Mouse (Mus musculus): Measurements from ENCODE around the gene Rnase1.

DNA sequence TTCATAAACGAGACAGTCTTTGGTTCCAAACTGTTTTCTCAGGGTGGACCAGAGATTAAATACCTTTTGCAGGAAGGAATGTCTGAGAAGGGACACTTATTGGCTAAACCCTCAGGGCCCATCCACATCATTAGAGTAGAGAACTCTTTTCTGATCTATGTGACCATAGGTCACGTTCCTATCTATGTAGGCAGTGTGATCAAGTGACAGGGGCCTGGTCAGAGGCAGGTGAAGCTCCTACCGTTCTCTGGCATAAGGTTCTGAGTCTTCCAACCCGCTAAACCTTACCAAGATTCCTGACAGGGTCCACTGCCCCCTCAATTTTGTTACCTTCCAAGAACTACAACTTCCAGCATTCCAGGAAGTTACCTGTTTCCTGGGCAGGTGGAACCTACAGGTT, 4.5 kb downstream of the Rnase1 start:
- TF ChIP-seq CTCF (IDR thresholded peaks at IDR 0.05; ENCODE audit: low read depth), result no peak
- TF ChIP-seq EP300 (optimal IDR thresholded peaks at IDR 0.05), result no peak
